Mouse (Mus musculus): Measurements from ENCODE around the gene Myh7. TPM values are rescaled to one million over a fixed set of nuclear protein-coding genes. Genes with fewer than 3 reads are reported as not detected.
"Not testable (repeated sequence)": the region's sequence is repeated elsewhere in the genome, so short reads cannot be mapped to it uniquely, and the experiment has no call there.

Gene Myh7
- total RNA-seq, 1 experiment, result 3.3 TPM

DNA sequence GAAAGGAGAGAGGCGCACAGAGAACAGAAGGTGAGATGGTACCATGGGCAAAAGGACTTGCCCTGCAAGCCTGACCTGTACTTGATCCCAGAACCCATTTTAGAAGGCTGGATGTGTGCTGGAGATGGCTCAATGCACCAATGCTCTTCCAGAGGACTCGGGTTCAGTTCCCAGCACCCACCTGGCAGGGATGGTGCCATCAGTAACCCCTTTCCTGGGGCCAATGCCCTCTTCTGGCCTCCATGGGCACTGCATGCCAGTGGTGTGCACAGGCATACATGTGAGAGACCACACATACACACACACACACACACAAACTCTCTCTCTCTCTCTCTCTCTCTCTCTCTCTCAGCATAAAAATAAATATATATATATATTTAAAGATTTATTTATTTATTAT, 7.0 kb upstream of the Myh7 start:
- H3K36me3 ChIP-seq (ENCODE audit: control insufficient read depth, insufficient read depth, low read length, poor library complexity, severe bottlenecking), result no peaks in the 10 kb centered on the region
- H3K9me3 ChIP-seq (ENCODE audit: control insufficient read depth, insufficient read depth, low read depth, low read length), result no peaks in the 10 kb centered on the region
- in situ Hi-C loops (cut with MboI; ENCODE audit: low sequenced_read_pairs in 2 of 2, unreplicated experiment in 2 of 2), result no loop called here
- no peak overlapping the region for H3K27ac ChIP-seq (ENCODE audit: insufficient read depth, low read depth, low read length, poor library complexity, severe bottlenecking)
- TF ChIP-seq ZC3H11A (IDR thresholded peaks at IDR 0.05; ENCODE audit: borderline replicate concordance, low read depth, low read length) (no peak), MAFK (IDR thresholded peaks at IDR 0.05; ENCODE audit: insufficient read depth, low read depth, low read length) (no peak), CHD2 (IDR thresholded peaks at IDR 0.05; ENCODE audit: low read depth, low read length) (no peak), HCFC1 (IDR thresholded peaks at IDR 0.05; ENCODE audit: borderline replicate concordance, insufficient read depth, low read length) (no peak), ZNF384 (IDR thresholded peaks at IDR 0.05; ENCODE audit: low read depth, low read length) (no peak)
- no peak overlapping the region for H3K9ac ChIP-seq (ENCODE audit: insufficient read depth, low read depth, low read length, poor library complexity, severe bottlenecking)
- no peak for DNase-seq (ENCODE audit: low read depth, low spot score)
- peaks cover 0 to 17% of the 10 kb centered on the region in 2 experiments; a peak in 1 of 4 replicates for H3K4me1 ChIP-seq (ENCODE audit: control insufficient read depth in 2 of 2, insufficient read depth in 2 of 2, low read length in 2 of 2, poor library complexity in 1 of 2)
- H3K4me3 ChIP-seq (ENCODE audit: insufficient read depth in 1 of 2, low read depth in 1 of 2, low read length in 2 of 2, poor library complexity in 1 of 2, severe bottlenecking in 1 of 2), result no peak overlapping the region

DNA sequence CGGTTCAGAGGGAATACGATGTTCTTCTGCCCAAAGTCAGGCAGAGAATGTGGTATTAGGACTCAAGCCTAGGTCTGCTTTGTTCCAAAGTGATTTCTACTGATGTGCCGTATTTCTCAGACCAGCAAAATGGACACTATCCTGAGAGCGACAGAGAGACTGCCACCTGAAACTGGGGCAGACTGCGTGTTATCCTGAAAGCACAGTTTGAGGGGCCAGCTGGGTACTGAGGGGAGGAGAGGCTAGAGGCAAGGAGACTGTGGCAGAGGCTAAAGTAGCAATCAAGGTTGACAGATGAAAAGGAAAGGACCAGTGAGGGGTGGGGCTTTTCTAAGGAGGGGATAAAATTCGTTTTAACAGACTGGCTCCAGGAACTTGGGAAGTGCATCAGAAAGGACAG, 6.4 kb upstream of the Myh7 start:
- Histone ChIP-seq H3K9ac (ENCODE audit: insufficient read depth, low read depth, low read length, poor library complexity, severe bottlenecking) (no peak overlapping the region), H3K9me3 (ENCODE audit: control insufficient read depth, insufficient read depth, low read depth, low read length) (no peaks in the 10 kb centered on the region), H3K4me3 (ENCODE audit: insufficient read depth in 1 of 2, low read depth in 1 of 2, low read length in 2 of 2, poor library complexity in 1 of 2, severe bottlenecking in 1 of 2) (no peak overlapping the region), H3K27ac (ENCODE audit: insufficient read depth, low read depth, low read length, poor library complexity, severe bottlenecking) (no peak overlapping the region), H3K36me3 (ENCODE audit: control insufficient read depth, insufficient read depth, low read length, poor library complexity, severe bottlenecking) (no peaks in the 10 kb centered on the region), H3K4me1 (ENCODE audit: control insufficient read depth in 2 of 2, insufficient read depth in 2 of 2, low read length in 2 of 2, poor library complexity in 1 of 2) (peaks cover 0 to 17% of the 10 kb centered on the region in 2 experiments; a peak in 1 of 4 replicates)
- no peak for TF ChIP-seq ZNF384 (IDR thresholded peaks at IDR 0.05; ENCODE audit: low read depth, low read length)
- no peak for TF ChIP-seq HCFC1 (IDR thresholded peaks at IDR 0.05; ENCODE audit: borderline replicate concordance, insufficient read depth, low read length)
- no peak for TF ChIP-seq CHD2 (IDR thresholded peaks at IDR 0.05; ENCODE audit: low read depth, low read length)
- no peak for TF ChIP-seq MAFK (IDR thresholded peaks at IDR 0.05; ENCODE audit: insufficient read depth, low read depth, low read length)
- no peak for TF ChIP-seq ZC3H11A (IDR thresholded peaks at IDR 0.05; ENCODE audit: borderline replicate concordance, low read depth, low read length)
- DNase-seq (ENCODE audit: low read depth, low spot score), result no peak
- in situ Hi-C loops (cut with MboI; ENCODE audit: low sequenced_read_pairs in 2 of 2, unreplicated experiment in 2 of 2), result no loop called here

DNA sequence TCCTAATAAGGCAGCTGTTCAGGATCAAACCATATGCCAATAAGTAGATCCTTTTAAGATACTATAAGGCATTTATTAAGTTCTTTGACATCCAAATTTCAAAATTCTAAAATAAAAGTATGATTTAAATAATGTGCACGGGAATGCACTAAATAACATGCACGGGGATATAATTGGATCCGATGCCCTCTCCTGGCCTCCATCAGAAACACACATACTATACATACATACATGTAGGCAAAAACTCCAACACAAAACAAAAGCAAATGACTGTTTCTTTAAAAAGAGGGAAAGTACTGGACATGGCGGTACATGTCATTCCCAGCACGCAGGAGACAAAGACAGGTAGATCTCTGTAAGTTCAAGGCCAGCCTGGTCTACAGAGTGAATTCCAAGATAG, 5.4 kb upstream of the Myh7 start:
- DNase-seq (ENCODE audit: low read depth, low spot score); H3K27ac ChIP-seq (ENCODE audit: insufficient read depth, low read depth, low read length, poor library complexity, severe bottlenecking); H3K4me3 ChIP-seq (ENCODE audit: insufficient read depth in 1 of 2, low read depth in 1 of 2, low read length in 2 of 2, poor library complexity in 1 of 2, severe bottlenecking in 1 of 2); in situ Hi-C loops (cut with MboI; ENCODE audit: low sequenced_read_pairs in 2 of 2, unreplicated experiment in 2 of 2); H3K36me3 ChIP-seq (ENCODE audit: control insufficient read depth, insufficient read depth, low read length, poor library complexity, severe bottlenecking); H3K9ac ChIP-seq (ENCODE audit: insufficient read depth, low read depth, low read length, poor library complexity, severe bottlenecking); H3K9me3 ChIP-seq (ENCODE audit: control insufficient read depth, insufficient read depth, low read depth, low read length): not testable (repeated sequence)
- H3K4me1 ChIP-seq (ENCODE audit: control insufficient read depth in 2 of 2, insufficient read depth in 2 of 2, low read length in 2 of 2, poor library complexity in 1 of 2), result peaks cover 0 to 20% of the 10 kb centered on the region in 2 experiments; a peak in 1 of 4 replicates

DNA sequence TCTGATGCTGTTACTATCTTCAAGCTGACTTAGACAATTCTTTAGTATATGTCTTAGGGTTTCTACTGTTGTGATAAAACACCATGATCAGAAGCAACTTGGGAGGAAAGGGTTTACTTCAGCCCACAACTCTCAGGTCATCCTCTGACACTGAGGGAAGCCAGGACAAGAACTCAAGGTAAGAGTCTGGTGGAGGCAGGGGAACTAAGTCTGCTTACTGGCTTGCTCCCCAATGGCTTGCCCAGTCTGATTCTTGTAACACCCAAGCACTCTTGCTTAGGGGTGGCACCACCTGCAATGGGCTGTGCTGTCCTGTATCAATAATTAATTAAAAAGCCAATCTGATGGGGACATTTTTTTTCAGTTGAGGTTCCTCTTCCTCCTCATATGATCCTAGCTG, 4.3 kb upstream of the Myh7 start:
- no peak for DNase-seq (ENCODE audit: low read depth, low spot score)
- Histone ChIP-seq H3K27ac (ENCODE audit: insufficient read depth, low read depth, low read length, poor library complexity, severe bottlenecking) (no peak overlapping the region), H3K9ac (ENCODE audit: insufficient read depth, low read depth, low read length, poor library complexity, severe bottlenecking) (no peak overlapping the region), H3K9me3 (ENCODE audit: control insufficient read depth, insufficient read depth, low read depth, low read length) (no peaks in the 10 kb centered on the region), H3K36me3 (ENCODE audit: control insufficient read depth, insufficient read depth, low read length, poor library complexity, severe bottlenecking) (no peaks in the 10 kb centered on the region), H3K4me3 (ENCODE audit: insufficient read depth in 1 of 2, low read depth in 1 of 2, low read length in 2 of 2, poor library complexity in 1 of 2, severe bottlenecking in 1 of 2) (no peak overlapping the region), H3K4me1 (ENCODE audit: control insufficient read depth in 2 of 2, insufficient read depth in 2 of 2, low read length in 2 of 2, poor library complexity in 1 of 2) (peaks cover 0 to 14% of the 10 kb centered on the region in 2 experiments; a peak in 1 of 4 replicates)
- no peak for TF ChIP-seq ZNF384 (IDR thresholded peaks at IDR 0.05; ENCODE audit: low read depth, low read length)
- TF ChIP-seq MAFK (IDR thresholded peaks at IDR 0.05; ENCODE audit: insufficient read depth, low read depth, low read length), result no peak
- in situ Hi-C loops (cut with MboI; ENCODE audit: low sequenced_read_pairs in 2 of 2, unreplicated experiment in 2 of 2), result no loop called here

DNA sequence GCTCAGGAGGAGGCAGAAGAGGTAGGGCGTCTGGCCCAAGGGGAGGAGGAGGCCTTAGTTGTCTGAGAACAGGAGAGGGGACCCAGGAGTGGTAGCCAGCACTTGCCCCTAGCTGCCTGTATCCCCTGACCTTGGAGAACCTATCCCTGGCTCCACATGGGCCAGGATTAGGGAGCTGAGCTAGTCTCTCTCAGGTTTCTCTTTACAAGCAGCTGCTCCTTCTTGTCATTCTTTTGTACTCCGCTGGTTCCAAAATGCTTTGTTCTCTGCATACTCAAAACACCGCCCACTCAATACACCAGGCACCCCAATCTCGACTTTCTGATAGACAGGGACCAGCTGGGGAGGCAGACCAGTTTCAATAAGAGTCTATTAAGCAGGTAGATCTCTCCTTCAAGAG, 2.9 kb upstream of the Myh7 start:
- H3K4me1 ChIP-seq (ENCODE audit: control insufficient read depth in 2 of 2, insufficient read depth in 2 of 2, low read length in 2 of 2, poor library complexity in 1 of 2), result peaks cover 0 to 8% of the 10 kb centered on the region in 2 experiments; a peak in 1 of 4 replicates
- no peak for DNase-seq (ENCODE audit: low read depth, low spot score)

More for the DNA sequence above, 2.9 kb upstream of the Myh7 start:
- H3K36me3 ChIP-seq (ENCODE audit: control insufficient read depth, insufficient read depth, low read length, poor library complexity, severe bottlenecking), result no peaks in the 10 kb centered on the region
- H3K4me3 ChIP-seq (ENCODE audit: insufficient read depth in 1 of 2, low read depth in 1 of 2, low read length in 2 of 2, poor library complexity in 1 of 2, severe bottlenecking in 1 of 2), result no peak overlapping the region
- no peak for TF ChIP-seq CHD2 (IDR thresholded peaks at IDR 0.05; ENCODE audit: low read depth, low read length)
- TF ChIP-seq ZC3H11A (IDR thresholded peaks at IDR 0.05; ENCODE audit: borderline replicate concordance, low read depth, low read length), result no peak
- TF ChIP-seq MAFK (IDR thresholded peaks at IDR 0.05; ENCODE audit: insufficient read depth, low read depth, low read length), result no peak
- TF ChIP-seq HCFC1 (IDR thresholded peaks at IDR 0.05; ENCODE audit: borderline replicate concordance, insufficient read depth, low read length), result no peak
- TF ChIP-seq ZNF384 (IDR thresholded peaks at IDR 0.05; ENCODE audit: low read depth, low read length), result no peak
- H3K27ac ChIP-seq (ENCODE audit: insufficient read depth, low read depth, low read length, poor library complexity, severe bottlenecking), result no peak overlapping the region
- in situ Hi-C loops (cut with MboI; ENCODE audit: low sequenced_read_pairs in 2 of 2, unreplicated experiment in 2 of 2), result no loop called here
- no peak overlapping the region for H3K9ac ChIP-seq (ENCODE audit: insufficient read depth, low read depth, low read length, poor library complexity, severe bottlenecking)
- H3K9me3 ChIP-seq (ENCODE audit: control insufficient read depth, insufficient read depth, low read depth, low read length), result no peaks in the 10 kb centered on the region

All from ES-E14 (cell line).